Mouse (Mus musculus): Measurements from ENCODE around the gene Dcaf7. TPM values are rescaled to one million over a fixed set of nuclear protein-coding genes. Genes with fewer than 3 reads are reported as not detected.

Gene Dcaf7
- polyA plus RNA-seq, 1 experiment from 2014 or later = 174 TPM

GRCm38 (mm10) chr11:106076321-106076720 lies 39.6 kb downstream of the Dcaf7 start:
- ATAC-seq (replicated peaks) = no peak

DNA sequence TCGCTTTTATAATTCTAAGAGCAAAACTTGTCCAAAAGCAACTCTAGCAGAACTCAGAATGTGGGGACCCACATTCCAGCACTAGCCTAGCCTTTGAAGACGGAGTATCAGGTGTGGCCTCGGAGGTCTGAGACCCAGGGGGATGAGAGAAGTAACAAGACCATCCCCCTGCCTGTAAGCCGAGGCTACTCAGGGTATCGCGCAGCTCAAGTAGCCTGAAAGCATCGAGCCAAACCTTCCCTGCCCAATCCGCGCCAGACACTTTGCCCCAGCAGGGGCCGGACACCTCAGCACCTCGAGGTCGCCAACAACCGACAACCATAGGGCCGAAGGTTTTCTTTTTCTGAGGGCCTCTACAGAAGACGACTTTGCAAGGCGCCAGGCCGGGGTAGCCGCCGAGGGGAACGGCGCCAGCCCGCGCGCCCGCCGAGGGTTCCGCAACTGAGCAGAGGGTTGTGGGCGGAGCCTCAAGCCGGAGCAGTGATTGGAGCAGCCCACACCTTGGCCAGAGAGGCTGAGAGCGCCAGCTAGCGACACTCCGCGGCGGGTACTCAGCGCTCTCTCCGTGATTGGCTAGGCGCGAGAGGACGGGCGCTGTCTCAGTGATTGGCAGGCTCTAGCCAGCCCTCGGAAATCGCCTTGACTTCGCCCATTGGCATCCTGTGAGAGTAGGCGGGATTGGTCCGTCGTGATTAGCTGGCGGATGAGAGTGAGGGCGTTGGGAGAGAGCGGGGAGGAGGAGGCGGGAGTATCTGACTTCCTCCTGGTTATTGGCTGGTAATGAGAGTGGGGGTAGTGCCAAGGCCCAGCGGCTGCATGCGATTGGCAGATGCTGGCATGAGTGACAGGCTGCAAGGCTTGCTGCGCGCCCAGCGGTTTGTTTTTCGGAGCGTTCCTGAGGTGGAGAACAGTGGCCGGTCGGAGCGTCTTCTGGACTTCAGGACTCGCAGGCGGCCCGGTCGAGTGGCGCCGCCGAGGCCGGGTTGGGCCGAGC lies 47.3 kb downstream of the Dcaf7 start, which contains the start of gene Map3k3:
Map3k3 (plus strand) TSS at position 906 of the 994 bp plus-strand sequence.
- peak within 1 kb of the TSS; percentile 73 for H3K9ac ChIP-seq
- peak; percentile 99 for ATAC-seq (replicated peaks)
- H3K36me3 ChIP-seq (replicated peaks) = no peaks in the 10 kb centered on the region
- WGBS = under 1% methylated on average over 69 of the region's 69 CpGs
- H3K4me1 ChIP-seq = peaks cover 19% of the 10 kb centered on the region
- H3K4me3 ChIP-seq = peak within 1 kb of the TSS; percentile 64
- no peaks in the 10 kb centered on the region for H3K27me3 ChIP-seq (replicated peaks)
- H3K4me2 ChIP-seq = peak within 1 kb of the TSS; percentile 87
- no peaks in the 10 kb centered on the region for H3K9me3 ChIP-seq
- peak within 1 kb of the TSS; percentile 96 for H3K27ac ChIP-seq

More at GRCm38 (mm10) chr11:106076321-106076720, 39.6 kb downstream of the Dcaf7 start:
- no peak overlapping the region for H3K4me2 ChIP-seq
- no peak overlapping the region for H3K4me3 ChIP-seq
- H3K36me3 ChIP-seq (replicated peaks) = peaks cover 8% of the 10 kb centered on the region; the same call in 1 of the 2 replicates
- H3K27me3 ChIP-seq (replicated peaks) = no peaks in the 10 kb centered on the region
- no peak overlapping the region for H3K9ac ChIP-seq
- H3K9me3 ChIP-seq = no peaks in the 10 kb centered on the region
- H3K27ac ChIP-seq = no peak overlapping the region
- WGBS = 5% methylated on average over 4 of the region's 4 CpGs
- H3K4me1 ChIP-seq = no peaks in the 10 kb centered on the region

GRCm38 (mm10) chr11:106084911-106085561 lies 48.4 kb downstream of the Dcaf7 start:
- WGBS = 1% methylated on average over 41 of the region's 61 CpGs
- Histone ChIP-seq H3K9ac (peak overlapping the region; percentile 73), H3K4me3 (peak overlapping the region; percentile 64), H3K36me3 (replicated peaks) (no peaks in the 10 kb centered on the region), H3K27ac (peak overlapping the region; percentile 96), H3K9me3 (no peaks in the 10 kb centered on the region), H3K4me1 (peaks cover 19% of the 10 kb centered on the region), H3K27me3 (replicated peaks) (no peaks in the 10 kb centered on the region), H3K4me2 (peak overlapping the region; percentile 67)
- peak; percentile 65 for ATAC-seq (replicated peaks)

DNA sequence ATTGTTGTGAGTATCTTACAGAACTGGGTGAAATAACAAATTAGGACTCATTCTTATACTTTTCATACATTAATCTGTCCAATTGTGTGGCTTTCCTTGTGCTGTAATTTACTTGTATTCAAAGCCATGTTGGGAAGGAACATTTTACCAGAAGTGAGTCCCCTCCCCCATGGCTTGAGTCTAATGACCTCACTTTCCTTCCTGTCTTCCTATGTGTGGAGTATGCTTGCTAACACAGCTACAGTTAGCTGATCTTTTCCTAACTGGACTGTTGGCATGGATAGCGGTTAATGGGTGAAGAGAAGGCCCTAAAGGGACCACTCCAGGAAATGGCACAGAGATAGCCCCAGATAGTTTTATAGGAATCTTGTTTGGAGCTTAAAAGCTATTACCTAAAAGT lies 61.6 kb downstream of the Dcaf7 start:
- Histone ChIP-seq H3K4me3 (no peak overlapping the region), H3K4me2 (no peak overlapping the region), H3K36me3 (replicated peaks) (no peaks in the 10 kb centered on the region), H3K27ac (no peak overlapping the region), H3K9me3 (no peaks in the 10 kb centered on the region), H3K4me1 (no peaks in the 10 kb centered on the region), H3K27me3 (replicated peaks) (no peaks in the 10 kb centered on the region), H3K9ac (no peak overlapping the region)
- ATAC-seq (replicated peaks) = no peak
- 93% methylated on average over 1 of the region's 1 CpGs for WGBS

DNA sequence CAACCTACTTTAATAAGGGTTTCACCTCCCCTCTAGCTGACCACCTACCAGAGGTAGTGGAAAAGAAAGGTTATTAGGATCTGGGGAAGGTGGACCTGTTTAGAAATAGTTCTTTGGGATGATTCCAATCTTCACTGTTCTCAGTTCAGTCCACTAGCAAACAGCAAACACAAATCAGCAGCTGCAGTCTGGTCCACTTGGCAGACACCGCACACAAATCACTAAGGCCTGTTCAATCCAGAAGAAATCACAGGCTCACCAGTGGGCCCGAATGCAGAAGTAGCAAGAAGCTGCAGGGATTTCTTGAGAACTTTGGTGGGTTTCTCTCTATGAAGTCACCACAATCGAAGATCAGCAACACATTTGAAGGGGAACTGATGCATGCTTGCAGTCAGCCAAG lies 66.2 kb downstream of the Dcaf7 start:
- no peak for ATAC-seq (replicated peaks)

GRCm38 (mm10) chr11:106106047-106106587 lies 69.4 kb downstream of the Dcaf7 start:
- Histone ChIP-seq H3K4me3 (no peak overlapping the region), H3K27me3 (replicated peaks) (no peaks in the 10 kb centered on the region), H3K9ac (no peak overlapping the region), H3K4me1 (no peaks in the 10 kb centered on the region), H3K4me2 (no peak overlapping the region), H3K36me3 (replicated peaks) (no peaks in the 10 kb centered on the region; the same call in 1 of the 2 replicates), H3K27ac (no peak overlapping the region), H3K9me3 (no peaks in the 10 kb centered on the region)
- ATAC-seq (replicated peaks) = no peak
- WGBS = 90% methylated on average over 8 of the region's 8 CpGs

More for the DNA sequence above, 66.2 kb downstream of the Dcaf7 start:
- no peaks in the 10 kb centered on the region for H3K4me1 ChIP-seq
- no peak overlapping the region for H3K4me3 ChIP-seq
- H3K9ac ChIP-seq = no peak overlapping the region
- H3K27me3 ChIP-seq (replicated peaks) = no peaks in the 10 kb centered on the region
- no peak overlapping the region for H3K27ac ChIP-seq
- no peaks in the 10 kb centered on the region for H3K9me3 ChIP-seq
- no peak overlapping the region for H3K4me2 ChIP-seq
- no peaks in the 10 kb centered on the region for H3K36me3 ChIP-seq (replicated peaks)
- 97% methylated on average over 3 of the region's 3 CpGs for WGBS

Other genes starting within 250 kb of the Dcaf7 start
- gene Cyb561, start 83.5 kb upstream of the Dcaf7 start, polyA plus RNA-seq (2015; fragmentation: Nextera tagmentation; extraction: Ambion mirVana) = 70.2 and 70.5 TPM in 2 replicates
- gene Ace, start 68.9 kb upstream of the Dcaf7 start, polyA plus RNA-seq (2015; fragmentation: Nextera tagmentation; extraction: Ambion mirVana) = 6.1 and 6.5 TPM in 2 replicates
- gene Ace3, start 42.2 kb upstream of the Dcaf7 start, polyA plus RNA-seq (2015; fragmentation: Nextera tagmentation; extraction: Ambion mirVana) = not detected in 2 replicates
- 1.7 and 2.0 TPM in 2 replicates for gene Kcnh6, start 28.7 kb upstream of the Dcaf7 start, polyA plus RNA-seq (2015; fragmentation: Nextera tagmentation; extraction: Ambion mirVana)
- 7.1 and 7.7 TPM in 2 replicates for gene Taco1, start 29.2 kb downstream of the Dcaf7 start, polyA plus RNA-seq (2015; fragmentation: Nextera tagmentation; extraction: Ambion mirVana)
- 13.7 and 14.9 TPM in 2 replicates for gene Map3k3, start 47.7 kb downstream of the Dcaf7 start, polyA plus RNA-seq (2015; fragmentation: Nextera tagmentation; extraction: Ambion mirVana)
- gene Gm10840, start 124.0 kb downstream of the Dcaf7 start, polyA plus RNA-seq (2015; fragmentation: Nextera tagmentation; extraction: Ambion mirVana) = 0.72 TPM in 1 of 2 replicates, not detected in the other
- gene Limd2, start 124.0 kb downstream of the Dcaf7 start, polyA plus RNA-seq (2015; fragmentation: Nextera tagmentation; extraction: Ambion mirVana) = 167 and 179 TPM in 2 replicates
- 28.1 and 29.1 TPM in 2 replicates for gene Strada, start 165.3 kb downstream of the Dcaf7 start, polyA plus RNA-seq (2015; fragmentation: Nextera tagmentation; extraction: Ambion mirVana)
- 109 and 111 TPM in 2 replicates for gene Ccdc47, start 179.5 kb downstream of the Dcaf7 start, polyA plus RNA-seq (2015; fragmentation: Nextera tagmentation; extraction: Ambion mirVana)
- gene Ddx42, start 180.1 kb downstream of the Dcaf7 start, polyA plus RNA-seq (2015; fragmentation: Nextera tagmentation; extraction: Ambion mirVana) = 89.1 and 93.6 TPM in 2 replicates
- gene Ftsj3, start 219.2 kb downstream of the Dcaf7 start, polyA plus RNA-seq (2015; fragmentation: Nextera tagmentation; extraction: Ambion mirVana) = 33.0 and 34.1 TPM in 2 replicates
- 297 and 300 TPM in 2 replicates for gene Psmc5, start 219.3 kb downstream of the Dcaf7 start, polyA plus RNA-seq (2015; fragmentation: Nextera tagmentation; extraction: Ambion mirVana)
- gene Smarcd2, start 236.1 kb downstream of the Dcaf7 start, polyA plus RNA-seq (2015; fragmentation: Nextera tagmentation; extraction: Ambion mirVana) = 10.9 and 11.5 TPM in 2 replicates
- gene Tcam1, start 239.8 kb downstream of the Dcaf7 start, polyA plus RNA-seq (2015; fragmentation: Nextera tagmentation; extraction: Ambion mirVana) = 0.12 and 0.20 TPM in 2 replicates